Mouse (Mus musculus): Measurements from ENCODE around the gene Igfbpl1.

Igfbpl1 gene

GRCm38 (mm10) chr4:45769791-45770637, 56.7 kb downstream of the Igfbpl1 start:
- no peak for DNase-seq

GRCm38 (mm10) chr4:45769141-45769540, 57.6 kb downstream of the Igfbpl1 start:
- DNase-seq, result no peak

- no peak for DNase-seq
Observed at GRCm38 (mm10) chr4:45767891-45768558, 58.7 kb downstream of the Igfbpl1 start.

GRCm38 (mm10) chr4:45766774-45767173, 59.9 kb downstream of the Igfbpl1 start:
- no peak for DNase-seq

- DNase-seq, result no peak
Observed at GRCm38 (mm10) chr4:45765565-45766201, 61.0 kb downstream of the Igfbpl1 start.

GRCm38 (mm10) chr4:45765121-45765564, 61.6 kb downstream of the Igfbpl1 start:
- peak in 1 of 2 experiments; percentile 52 for DNase-seq

GRCm38 (mm10) chr4:45764141-45764494, 62.6 kb downstream of the Igfbpl1 start:
- no peak for DNase-seq

GRCm38 (mm10) chr4:45763288-45764140, 63.2 kb downstream of the Igfbpl1 start:
- DNase-seq, result peak; percentile 55 to 59

- no peak for DNase-seq
Observed at GRCm38 (mm10) chr4:45762600-45762999, 64.1 kb downstream of the Igfbpl1 start.
